Mouse (Mus musculus) liver, embryonic 13.5 days (tissue): Measurements from ENCODE around the gene Best1. TPM values are rescaled to one million over a fixed set of nuclear protein-coding genes. Genes with fewer than 3 reads are reported as not detected.

Experiments used
- ATAC-seq: fragments of 200-750 bp; cut with Nextera tagmentation; 2 replicates; pipeline ENCODE4 v1.8.0; 2017; ENCODE audit warnings: low read depth, mild to moderate bottlenecking, moderate number of reproducible peaks, moderate library complexity
- DNase-seq: peaks from one replicate; pipeline ENCODE4 v3.0.0; 2022
- H3K27ac ChIP-seq: fragments of 300-500 bp; sonication (generic); 2 replicates; pipeline ENCODE4 v1.5.1; 2015; ENCODE audit warnings: moderate library complexity, mild to moderate bottlenecking, inconsistent platforms
- H3K27me3 ChIP-seq: fragments of 300-500 bp; sonication (generic); 2 replicates; pipeline ENCODE4 v1.6.1; 2015; ENCODE audit warnings: mild to moderate bottlenecking, inconsistent platforms
- H3K36me3 ChIP-seq: fragments of 300-500 bp; sonication (generic); 2 replicates; pipeline ENCODE4 v1.6.1; 2015; ENCODE audit warnings: mild to moderate bottlenecking, inconsistent platforms
- H3K4me1 ChIP-seq: fragments of 300-500 bp; sonication (generic); replicated peaks from 2 replicates; pipeline ENCODE4 v1.6.1; 2015; ENCODE audit warnings: inconsistent platforms
- H3K4me2 ChIP-seq: fragments of 300-500 bp; sonication (generic); 2 replicates; pipeline ENCODE4 v1.6.1; 2015; ENCODE audit warnings: inconsistent platforms, mild to moderate bottlenecking, moderate library complexity
- H3K4me3 ChIP-seq: fragments of 300-500 bp; sonication (generic); replicated peaks from 2 replicates; pipeline ENCODE4 v1.5.1; 2015; ENCODE audit warnings: mild to moderate bottlenecking, inconsistent platforms
- H3K9ac ChIP-seq: fragments of 300-500 bp; sonication (generic); 2 replicates; pipeline ENCODE4 v1.6.1; 2015; ENCODE audit warnings: mild to moderate bottlenecking, inconsistent platforms
- H3K9me3 ChIP-seq: fragments of 300-500 bp; sonication (generic); replicated peaks from 2 replicates; pipeline ENCODE4 v1.6.1; 2016; ENCODE audit warnings: inconsistent platforms
- WGBS: fragments of 180-500 bp; shearing (Covaris S2); methylation state at CpG from one replicate; pipeline ENCODE4 v1.1.7; 2015; ENCODE audit not compliant: insufficient replicate concordance; 5-methylcytosine and 5-hydroxymethylcytosine counted together
- polyA plus RNA-seq: library from polyadenylated mRNA; unstranded; fragments of >200 nt; fragmentation: Nextera tagmentation; extraction: Ambion mirVana; gene quantifications from 2 replicates; pipeline ENCODE4 v1.2.1, GENCODE M21; 2015

Best1 gene
- polyA plus RNA-seq, 1 experiment from 2014 or later: 0.17 TPM

GRCm38 (mm10) chr19:10011408-10011807 lies 10.0 kb upstream of the Best1 start:
- Histone ChIP-seq H3K27me3 (no peaks in the 10 kb centered on the region), H3K27ac (no peak overlapping the region), H3K9ac (no peak overlapping the region), H3K36me3 (peaks cover 1% of the 10 kb centered on the region; the same call in 1 of the 2 replicates), H3K9me3 (no peaks in the 10 kb centered on the region), H3K4me1 (peaks cover 63% of the 10 kb centered on the region), H3K4me2 (no peak overlapping the region), H3K4me3 (no peak overlapping the region)
- no peak for ATAC-seq
- WGBS: 63% methylated on average over 1 of the region's 1 CpGs
- DNase-seq: no peak

DNA sequence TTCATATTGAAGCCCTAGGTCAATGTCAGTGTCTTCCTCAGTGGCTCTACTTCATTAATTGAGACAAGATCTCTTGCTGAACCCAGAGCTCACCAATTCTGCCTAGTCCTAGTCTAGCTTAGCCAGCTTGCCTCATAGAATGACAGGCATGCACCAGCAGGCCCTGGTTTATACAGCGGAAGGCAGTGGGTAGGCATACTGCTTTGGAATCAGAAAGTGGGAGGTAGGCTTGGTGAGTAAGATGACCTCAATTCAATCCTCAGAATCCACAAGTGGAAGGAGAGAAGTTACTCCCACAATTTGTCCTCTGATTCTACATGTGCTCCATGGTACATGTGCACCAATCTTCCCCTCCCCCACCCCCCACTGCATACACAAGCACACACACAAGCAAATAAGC lies 2.3 kb upstream of the Best1 start:
- no peaks in the 10 kb centered on the region for H3K27me3 ChIP-seq
- no peak overlapping the region for H3K9ac ChIP-seq
- H3K4me1 ChIP-seq: peaks cover 5% of the 10 kb centered on the region; the same call in 1 of the 2 replicates
- no peak for ATAC-seq
- DNase-seq: no peak
- H3K9me3 ChIP-seq: no peaks in the 10 kb centered on the region
- no peak overlapping the region for H3K4me3 ChIP-seq
- 86% methylated on average over 1 of the region's 1 CpGs for WGBS
- no peak overlapping the region for H3K27ac ChIP-seq
- H3K36me3 ChIP-seq: no peaks in the 10 kb centered on the region
- no peak overlapping the region for H3K4me2 ChIP-seq

- Histone ChIP-seq H3K27me3 (0 out of 2 replicates have a peak, but pooled peaks cover 2% of the 10 kb centered on the region), H3K36me3 (no peaks in the 10 kb centered on the region), H3K9me3 (no peaks in the 10 kb centered on the region), H3K4me2 (no peak overlapping the region), H3K27ac (no peak overlapping the region), H3K4me1 (peaks cover 9% of the 10 kb centered on the region; the same call in 1 of the 2 replicates), H3K4me3 (no peak overlapping the region), H3K9ac (no peak overlapping the region)
- WGBS: 18% methylated on average over 3 of the region's 3 CpGs
- ATAC-seq: peak; percentile 68
- DNase-seq: peak; percentile 41
These were observed 1.1 kb downstream of the Best1 start for GRCm38 (mm10) chr19:10000330-10000729.

DNA sequence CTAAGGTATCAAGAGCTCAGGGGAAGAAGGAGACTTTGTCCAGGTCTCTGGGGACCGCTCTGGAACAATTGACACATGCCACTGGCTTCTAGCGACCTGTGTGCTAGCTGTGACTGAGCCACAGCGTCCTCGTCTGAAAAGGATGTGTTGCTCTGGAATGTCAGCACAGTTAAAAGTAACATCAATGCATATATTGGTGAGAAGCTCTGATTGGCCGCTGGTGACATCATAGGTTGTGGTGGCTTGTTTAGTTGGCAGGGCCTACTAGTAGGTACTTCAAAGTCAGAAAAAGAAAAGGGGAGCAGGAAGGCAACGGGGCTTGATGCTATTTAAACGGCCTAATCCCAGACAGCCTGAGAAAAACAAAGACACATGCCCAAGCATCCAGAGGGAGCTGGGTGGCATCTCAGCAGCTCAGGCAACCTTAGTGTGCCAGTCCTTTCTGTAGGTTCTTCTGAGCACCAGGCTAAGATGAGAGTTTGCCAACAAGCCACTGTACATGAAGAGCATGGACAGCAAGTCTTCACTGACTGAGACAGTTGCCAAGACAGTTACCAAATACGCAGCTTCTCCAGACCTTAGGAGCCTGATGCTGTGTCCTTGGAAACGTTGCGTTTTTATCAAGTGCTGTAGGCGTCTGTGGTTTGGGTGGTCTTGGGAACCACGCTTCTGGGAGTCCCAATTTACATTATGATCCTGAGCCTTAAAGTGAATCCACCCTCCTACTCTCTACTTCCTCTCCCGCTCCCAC lies 2.5 kb downstream of the Best1 start:
- no peak for DNase-seq
- H3K4me3 ChIP-seq: no peak overlapping the region
- peaks cover 4% of the 10 kb centered on the region; the same call in 1 of the 2 replicates for H3K4me1 ChIP-seq
- H3K9me3 ChIP-seq: no peaks in the 10 kb centered on the region
- H3K36me3 ChIP-seq: no peaks in the 10 kb centered on the region
- no peak overlapping the region for H3K9ac ChIP-seq
- H3K4me2 ChIP-seq: no peak overlapping the region
- H3K27ac ChIP-seq: no peak overlapping the region
- H3K27me3 ChIP-seq: 0 out of 2 replicates have a peak, but pooled peaks cover 2% of the 10 kb centered on the region
- no peak for ATAC-seq
- WGBS: 52% methylated on average over 13 of the region's 13 CpGs

DNA sequence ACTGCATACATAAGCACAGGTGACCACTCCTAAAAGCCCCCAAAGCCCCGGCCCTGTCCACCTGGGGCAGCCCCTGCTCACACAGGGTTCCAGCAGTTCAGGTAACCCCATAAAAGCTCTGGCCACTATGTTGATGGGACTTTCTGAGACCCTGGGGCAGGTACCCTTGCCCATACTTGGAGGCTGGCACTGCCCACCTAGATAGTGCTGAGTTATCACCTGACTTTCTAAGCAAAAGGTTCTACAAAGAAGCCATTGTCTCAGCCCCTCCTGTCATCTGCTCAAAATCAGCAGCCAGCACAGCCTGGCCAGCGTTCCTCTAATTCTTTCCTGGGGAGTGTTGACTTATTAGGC lies 3.4 kb downstream of the Best1 start:
- Histone ChIP-seq H3K9me3 (no peaks in the 10 kb centered on the region), H3K4me1 (peaks cover 9% of the 10 kb centered on the region), H3K4me2 (no peak overlapping the region), H3K36me3 (no peaks in the 10 kb centered on the region), H3K9ac (no peak overlapping the region), H3K27ac (no peak overlapping the region), H3K27me3 (0 out of 2 replicates have a peak, but pooled peaks cover 2% of the 10 kb centered on the region), H3K4me3 (no peak overlapping the region)
- DNase-seq: no peak
- 67% methylated on average over 2 of the region's 2 CpGs for WGBS
- no peak for ATAC-seq

GRCm38 (mm10) chr19:9997204-9998062 lies 4.0 kb downstream of the Best1 start:
- H3K4me3 ChIP-seq: no peak overlapping the region

DNA sequence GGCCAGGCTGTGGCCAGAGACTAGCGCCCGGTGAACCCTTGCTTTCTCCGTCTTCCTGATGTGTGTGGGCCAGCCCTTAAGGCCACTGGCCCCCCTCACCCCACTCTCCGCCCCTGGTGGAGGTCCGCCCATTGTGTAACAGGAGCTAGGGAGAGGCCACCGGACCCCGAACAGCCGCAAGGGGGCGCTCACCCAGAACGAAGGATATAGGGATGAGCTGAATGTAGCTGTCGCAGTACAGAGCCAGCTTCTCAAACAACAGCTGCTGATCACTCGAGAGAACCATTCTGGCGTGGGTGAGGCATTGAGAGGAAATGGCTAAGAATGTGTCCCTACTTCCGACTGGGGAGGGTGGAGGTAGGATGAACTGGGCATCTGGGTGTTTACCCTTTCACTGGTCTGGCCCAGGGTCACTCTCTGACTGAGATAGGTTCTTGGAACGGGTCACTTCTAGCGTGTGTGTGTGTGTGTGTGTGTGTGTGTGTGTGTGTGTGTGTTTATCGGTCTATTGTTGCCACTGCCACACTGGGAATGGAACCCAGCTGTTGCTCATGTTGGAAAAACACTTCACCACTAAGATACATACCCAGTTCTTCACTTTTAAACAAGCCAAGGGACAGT lies 8.3 kb downstream of the Best1 start:
- no peaks in the 10 kb centered on the region for H3K36me3 ChIP-seq
- peaks cover 56% of the 10 kb centered on the region for H3K4me1 ChIP-seq
- no peak overlapping the region for H3K27ac ChIP-seq
- peak; percentile 34 for ATAC-seq
- peak overlapping the region; percentile 57 for H3K4me2 ChIP-seq
- H3K9ac ChIP-seq: peak overlapping the region; percentile 42
- H3K9me3 ChIP-seq: no peaks in the 10 kb centered on the region
- H3K27me3 ChIP-seq: 0 out of 2 replicates have a peak, but pooled peaks cover 2% of the 10 kb centered on the region
- peak; percentile 74 for DNase-seq
- 7% methylated on average over 17 of the region's 17 CpGs for WGBS
- peak overlapping the region; percentile 35 for H3K4me3 ChIP-seq

More at GRCm38 (mm10) chr19:9997204-9998062, 4.0 kb downstream of the Best1 start:
- 61% methylated on average over 12 of the region's 12 CpGs for WGBS
- Histone ChIP-seq H3K9me3 (no peaks in the 10 kb centered on the region), H3K27me3 (0 out of 2 replicates have a peak, but pooled peaks cover 2% of the 10 kb centered on the region), H3K9ac (no peak overlapping the region), H3K4me1 (peaks cover 15% of the 10 kb centered on the region), H3K36me3 (no peaks in the 10 kb centered on the region), H3K27ac (no peak overlapping the region), H3K4me2 (no peak overlapping the region)
- no peak for DNase-seq
- no peak for ATAC-seq

DNA sequence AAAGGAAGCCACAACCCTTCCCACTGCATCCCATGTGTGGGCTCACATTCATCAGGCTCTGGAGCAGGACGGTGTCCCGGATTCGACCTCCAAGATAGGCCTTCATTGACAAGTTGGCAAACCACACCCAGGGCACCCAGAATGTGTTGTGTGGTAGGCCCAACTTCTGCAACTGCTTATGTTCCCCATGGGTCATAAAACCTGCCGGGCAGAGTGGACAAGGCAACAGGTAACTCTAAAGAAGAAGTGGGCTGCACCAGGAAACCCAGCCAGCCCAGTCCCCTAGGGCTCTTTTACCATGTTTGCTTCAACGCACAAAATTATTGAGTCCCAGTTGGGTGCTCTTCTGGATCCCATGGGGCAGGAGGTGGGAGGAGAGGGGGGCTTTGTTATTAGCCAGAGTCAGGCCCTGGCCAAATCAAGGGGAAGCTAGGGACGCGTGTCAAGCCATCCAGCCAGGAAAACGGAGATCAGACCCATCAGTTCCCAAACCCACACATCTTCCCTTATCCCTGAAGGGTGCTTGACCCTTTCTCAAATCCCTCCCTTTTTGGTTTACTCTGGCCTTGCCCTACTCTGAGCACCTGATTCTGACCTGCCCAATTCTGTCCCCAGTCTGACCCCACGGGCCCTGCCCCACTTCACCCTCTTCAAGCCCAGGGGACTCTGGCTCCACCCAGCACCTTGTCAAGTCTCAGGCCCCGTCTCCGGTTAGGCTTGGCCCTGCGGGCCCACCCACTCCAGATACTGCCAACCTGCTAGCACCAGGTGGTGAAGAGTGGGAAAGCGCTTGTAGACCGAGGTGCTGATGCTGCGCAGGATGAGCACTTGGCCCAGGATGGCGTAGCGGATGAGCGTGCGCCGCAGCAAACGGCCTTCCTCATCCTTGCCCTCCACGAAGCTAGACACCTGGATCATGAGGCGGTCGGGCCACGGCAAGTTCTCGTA lies 9.1 kb downstream of the Best1 start:
- no peak overlapping the region for H3K27ac ChIP-seq

DNA sequence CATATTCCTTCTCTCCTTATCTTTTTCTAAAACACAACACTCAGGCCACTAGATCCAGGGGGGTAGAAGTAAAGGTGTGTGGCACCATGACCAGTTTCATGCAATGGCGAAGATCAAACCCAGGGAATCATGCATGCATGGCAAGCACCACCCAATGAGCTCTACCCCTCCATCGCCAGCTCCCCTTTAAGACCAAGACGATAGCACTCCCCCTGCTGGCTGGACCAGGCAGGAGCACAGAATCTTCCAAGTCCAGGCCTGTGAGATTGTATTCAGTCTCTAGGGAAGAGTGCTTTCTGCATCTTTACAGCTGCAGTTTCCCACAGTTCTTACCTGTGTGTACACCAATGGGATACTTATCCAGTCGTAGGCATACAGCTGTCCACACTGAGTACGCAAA lies 10.1 kb downstream of the Best1 start:
- Histone ChIP-seq H3K27ac (peak overlapping the region; percentile 85), H3K4me2 (no peak overlapping the region), H3K4me3 (no peak overlapping the region), H3K36me3 (peaks cover 5% of the 10 kb centered on the region), H3K4me1 (peaks cover 71% of the 10 kb centered on the region), H3K27me3 (no peaks in the 10 kb centered on the region), H3K9me3 (no peaks in the 10 kb centered on the region), H3K9ac (no peak overlapping the region)
- peak; percentile 33; the same call in 1 of the 2 replicates for ATAC-seq
- 19% methylated on average over 5 of the region's 5 CpGs for WGBS
- DNase-seq: peak; percentile 72

More for the DNA sequence above, 9.1 kb downstream of the Best1 start:
- no peaks in the 10 kb centered on the region for H3K9me3 ChIP-seq
- WGBS: 47% methylated on average over 26 of the region's 26 CpGs
- DNase-seq: no peak
- H3K27me3 ChIP-seq: 0 out of 2 replicates have a peak, but pooled peaks cover under 1% of the 10 kb centered on the region
- H3K4me3 ChIP-seq: peak overlapping the region; percentile 35; the same call in 1 of the 2 replicates
- peaks cover 65% of the 10 kb centered on the region for H3K4me1 ChIP-seq
- H3K36me3 ChIP-seq: no peaks in the 10 kb centered on the region
- ATAC-seq: 0 out of 2 replicates have a peak, but pooled peaks have one; percentile 1
- peak overlapping the region; percentile 42; the same call in 1 of the 2 replicates for H3K9ac ChIP-seq
- peak overlapping the region; percentile 57 for H3K4me2 ChIP-seq

DNA sequence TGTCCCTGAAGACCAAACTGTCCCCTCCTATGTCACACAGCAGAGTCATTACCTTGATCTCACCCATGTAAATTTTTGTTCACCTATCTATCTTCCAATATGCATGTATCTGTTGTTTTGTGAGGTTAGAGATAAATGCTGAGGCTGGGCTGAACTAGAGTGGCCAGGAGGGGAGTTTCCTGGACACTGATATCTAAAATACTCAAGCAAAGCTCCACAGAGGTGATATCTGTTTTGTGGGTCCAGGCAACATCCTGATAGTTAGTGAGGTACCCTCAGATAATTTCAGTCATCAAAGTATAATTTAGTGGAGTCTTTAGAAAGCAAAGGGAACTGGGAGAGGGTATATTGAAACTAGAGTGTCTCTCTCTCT lies 11.6 kb downstream of the Best1 start:
- no peaks in the 10 kb centered on the region for H3K27me3 ChIP-seq
- peak overlapping the region; percentile 50 for H3K9ac ChIP-seq
- H3K9me3 ChIP-seq: no peaks in the 10 kb centered on the region
- peak overlapping the region; percentile 9; the same call in 1 of the 2 replicates for H3K4me3 ChIP-seq
- peaks cover 85% of the 10 kb centered on the region for H3K4me1 ChIP-seq
- peak overlapping the region; percentile 85 for H3K27ac ChIP-seq
- H3K36me3 ChIP-seq: peaks cover 19% of the 10 kb centered on the region
- ATAC-seq: peak; percentile 73
- peak; percentile 39 for DNase-seq
- H3K4me2 ChIP-seq: peak overlapping the region; percentile 52
